Mouse (Mus musculus) small intestine, adult 2 months (tissue): ENCODE measurements at regions not wholly inside any gene's neighbourhood (a gene's known extent, or its start where the extent isn't known, plus 50 kb on each side); places are given as distances from the start of the nearest gene placed in this dataset.

Experiments
- H3K27ac ChIP-seq: fragments of 200-500 bp; 2 replicates; pipeline ENCODE4 v1.5.1; 2012; ENCODE audit warnings: low read depth, low read length, control low read depth, inconsistent platforms; ENCODE audit not compliant: insufficient read depth
- H3K27me3 ChIP-seq: fragments of 200-500 bp; 2 replicates; pipeline ENCODE4 v1.6.1; 2012; ENCODE audit warnings: mild to moderate bottlenecking, moderate library complexity, low read length, inconsistent platforms; ENCODE audit not compliant: control insufficient read depth, insufficient read depth
- H3K36me3 ChIP-seq: fragments of 200-500 bp; 2 replicates; pipeline ENCODE4 v1.6.1; 2012; ENCODE audit warnings: mild to moderate bottlenecking, low read length, control low read depth, inconsistent platforms; ENCODE audit not compliant: control insufficient read depth, insufficient read depth
- H3K4me1 ChIP-seq: fragments of 200-500 bp; 2 replicates; pipeline ENCODE4 v1.6.1; 2012; ENCODE audit warnings: low read length, inconsistent platforms, mixed read lengths; ENCODE audit not compliant: control insufficient read depth, insufficient read depth, insufficient read length
- H3K4me3 ChIP-seq: fragments of 200-500 bp; 2 replicates; pipeline ENCODE4 v1.5.1; 2012; ENCODE audit warnings: low read depth, mild to moderate bottlenecking, control low read depth, inconsistent platforms, low read length, moderate library complexity
- CTCF ChIP-seq: fragments of 200-500 bp; IDR thresholded peaks from 2 replicates; pipeline ENCODE4 v1.5.1; 2012; ENCODE audit warnings: low read depth, mild to moderate bottlenecking, control low read depth, inconsistent platforms, low read length, moderate library complexity, mixed read lengths; ENCODE audit not compliant: insufficient replicate concordance, insufficient read length; ENCODE audit errors: extremely low read depth
- POLR2A ChIP-seq: fragments of 200-500 bp; IDR thresholded peaks from 2 replicates; pipeline ENCODE4 v1.6.1; 2012; ENCODE audit warnings: low read depth, mild to moderate bottlenecking, control low read depth, inconsistent platforms, low read length, moderate library complexity
- WGBS: fragments of 180-500 bp; shearing (Covaris S2); methylation state at CpG from one replicate; pipeline ENCODE4 v1.1.7; 2018; 5-methylcytosine and 5-hydroxymethylcytosine counted together

GRCm38 (mm10) chr4:142989175-142989574 is 223.6 kb downstream of the Prdm2 start:
- no peak overlapping the region for H3K4me3 ChIP-seq
- H3K4me1 ChIP-seq, result no peaks in the 10 kb centered on the region
- no peaks in the 10 kb centered on the region for H3K27me3 ChIP-seq
- 8% methylated on average over 8 of the region's 8 CpGs for WGBS
- no peak for TF ChIP-seq POLR2A
- TF ChIP-seq CTCF, result no peak
- H3K27ac ChIP-seq, result no peak overlapping the region
- H3K36me3 ChIP-seq, result no peaks in the 10 kb centered on the region

GRCm38 (mm10) chr4:142983295-142983624 is 229.5 kb downstream of the Prdm2 start:
- Histone ChIP-seq H3K4me3 (no peak overlapping the region), H3K27me3 (no peaks in the 10 kb centered on the region), H3K36me3 (no peaks in the 10 kb centered on the region), H3K4me1 (no peaks in the 10 kb centered on the region), H3K27ac (no peak overlapping the region)
- 65% methylated on average over 6 of the region's 6 CpGs for WGBS
- TF ChIP-seq POLR2A (no peak), CTCF (no peak)

- no peaks in the 10 kb centered on the region for H3K27me3 ChIP-seq
- TF ChIP-seq POLR2A (no peak), CTCF (no peak)
- no peaks in the 10 kb centered on the region for H3K36me3 ChIP-seq
- H3K4me1 ChIP-seq, result no peaks in the 10 kb centered on the region
- no peak overlapping the region for H3K27ac ChIP-seq
- no peak overlapping the region for H3K4me3 ChIP-seq
- 62% methylated on average over 8 of the region's 8 CpGs for WGBS
These were observed 230.1 kb downstream of the Prdm2 start for GRCm38 (mm10) chr4:142982585-142983294.

GRCm38 (mm10) chr4:142975620-142976019 is 237.2 kb downstream of the Prdm2 start:
- Histone ChIP-seq H3K27me3 (no peaks in the 10 kb centered on the region), H3K4me3 (no peak overlapping the region), H3K27ac (no peak overlapping the region), H3K4me1 (no peaks in the 10 kb centered on the region), H3K36me3 (no peaks in the 10 kb centered on the region)
- 69% methylated on average over 11 of the region's 11 CpGs for WGBS
- TF ChIP-seq CTCF, result no peak
- no peak for TF ChIP-seq POLR2A

GRCm38 (mm10) chr4:142970040-142970439 is 242.8 kb downstream of the Prdm2 start:
- TF ChIP-seq POLR2A (no peak), CTCF (no peak)
- WGBS, result 63% methylated on average over 4 of the region's 4 CpGs
- no peaks in the 10 kb centered on the region for H3K27me3 ChIP-seq
- no peak overlapping the region for H3K27ac ChIP-seq
- no peaks in the 10 kb centered on the region for H3K4me1 ChIP-seq
- H3K4me3 ChIP-seq, result no peak overlapping the region
- H3K36me3 ChIP-seq, result no peaks in the 10 kb centered on the region

- H3K27ac ChIP-seq, result no peak overlapping the region
- TF ChIP-seq CTCF (no peak), POLR2A (no peak)
- H3K36me3 ChIP-seq, result no peaks in the 10 kb centered on the region
- no peaks in the 10 kb centered on the region for H3K4me1 ChIP-seq
- no peak overlapping the region for H3K4me3 ChIP-seq
- 96% methylated on average over 2 of the region's 2 CpGs for WGBS
- no peaks in the 10 kb centered on the region for H3K27me3 ChIP-seq
These were observed 245.2 kb downstream of the Prdm2 start for GRCm38 (mm10) chr4:142967604-142968003.

- Histone ChIP-seq H3K27ac (no peak overlapping the region), H3K4me1 (no peaks in the 10 kb centered on the region), H3K4me3 (no peak overlapping the region), H3K36me3 (no peaks in the 10 kb centered on the region), H3K27me3 (no peaks in the 10 kb centered on the region)
- WGBS, result 75% methylated on average over 8 of the region's 8 CpGs
- TF ChIP-seq POLR2A (no peak), CTCF (no peak)
These were observed 255.9 kb downstream of the Prdm2 start for GRCm38 (mm10) chr4:142956832-142957429.
